Mouse (Mus musculus) neural tube, embryonic 14.5 days (tissue): ENCODE results near the gene Nt5c3. TPM values are rescaled to one million over a fixed set of nuclear protein-coding genes. Genes with fewer than 3 reads are reported as not detected.
A peak's percentile ranks its signal among the peaks of the same experiment; 100 is the strongest.

Experiments used
- ATAC-seq: fragments of 200-750 bp; cut with Nextera tagmentation; 2 replicates; pipeline ENCODE4 v1.8.0; 2017; ENCODE audit warnings: low read depth, mild to moderate bottlenecking, moderate TSS enrichment, moderate library complexity
- H3K27ac ChIP-seq: fragments of 300-500 bp; sonication (generic); 2 replicates; pipeline ENCODE4 v1.5.1; 2014; ENCODE audit warnings: low read depth, mild to moderate bottlenecking, control low read depth, low read length, moderate library complexity, mixed read lengths
- H3K27me3 ChIP-seq: fragments of 300-500 bp; sonication (generic); 2 replicates; pipeline ENCODE4 v1.6.1; 2014; ENCODE audit warnings: low read length; ENCODE audit not compliant: control insufficient read depth, insufficient read depth
- H3K36me3 ChIP-seq: fragments of 300-500 bp; sonication (generic); 2 replicates; pipeline ENCODE4 v1.6.1; 2014; ENCODE audit warnings: low read length, mixed read lengths; ENCODE audit not compliant: control insufficient read depth, insufficient read depth
- H3K4me1 ChIP-seq: fragments of 300-500 bp; sonication (generic); 2 replicates; pipeline ENCODE4 v1.6.1; 2014; ENCODE audit warnings: low read length; ENCODE audit not compliant: control insufficient read depth, insufficient read depth
- H3K4me2 ChIP-seq: fragments of 300-500 bp; sonication (generic); 2 replicates; pipeline ENCODE4 v1.6.1; 2014; ENCODE audit warnings: mild to moderate bottlenecking, low read depth, low read length, control low read depth
- H3K4me3 ChIP-seq: fragments of 300-500 bp; sonication (generic); 2 replicates; pipeline ENCODE4 v1.5.1; 2014; ENCODE audit warnings: low read depth, low read length, control low read depth, mixed read lengths
- H3K9ac ChIP-seq: fragments of 300-500 bp; sonication (generic); replicated peaks from 2 replicates; pipeline ENCODE4 v1.6.1; 2014; ENCODE audit warnings: low read depth, mild to moderate bottlenecking, control low read depth, low read length, mixed read lengths
- H3K9me3 ChIP-seq: fragments of 300-500 bp; sonication (generic); 2 replicates; pipeline ENCODE4 v1.6.1; 2016; ENCODE audit warnings: low read length; ENCODE audit not compliant: control insufficient read depth
- WGBS: fragments of 180-500 bp; shearing (Covaris S2); extraction: QIAGEN DNeasy Blood & Tissue Kit; methylation state at CpG from one replicate; pipeline ENCODE4 v1.1.7; 2014; 5-methylcytosine and 5-hydroxymethylcytosine counted together
- polyA plus RNA-seq: library from polyadenylated mRNA; unstranded; fragments of >200 nt; fragmentation: Nextera tagmentation; extraction: Ambion mirVana; gene quantifications from 2 replicates; pipeline ENCODE4 v1.2.1, GENCODE M21; 2014

Nt5c3 gene
- polyA plus RNA-seq: 169 and 180 TPM in 2 replicates

- H3K9ac ChIP-seq: peak within 1 kb of the TSS; percentile 72
- ATAC-seq: peak; percentile 98
- H3K4me1 ChIP-seq: peaks cover 10% of the 10 kb centered on the region; the same call in 1 of the 2 replicates
- H3K9me3 ChIP-seq: no peaks in the 10 kb centered on the region
- H3K4me2 ChIP-seq: peak within 1 kb of the TSS; percentile 61
- H3K27me3 ChIP-seq: no peaks in the 10 kb centered on the region
- peak within 1 kb of the TSS; percentile 80 for H3K27ac ChIP-seq
- H3K4me3 ChIP-seq: peak within 1 kb of the TSS; percentile 69
- no peaks in the 10 kb centered on the region for H3K36me3 ChIP-seq
- 3% methylated on average over 63 of the region's 64 CpGs for WGBS
Observed at GRCm38 (mm10) chr6:56923726-56924707, at the start of gene Nt5c3, which contains the start of gene Vmn1r4. Nt5c3 (minus strand) TSS chr6:56923932. Vmn1r4 (plus strand) TSS chr6:56924015.

GRCm38 (mm10) chr6:56969973-56970372, 46.2 kb upstream of the Nt5c3 start, which contains the start of gene Vmn1r5:
Vmn1r5 (plus strand) TSS chr6:56970273.
- ATAC-seq: no peak
- Histone ChIP-seq H3K9me3 (no peaks in the 10 kb centered on the region), H3K36me3 (no peaks in the 10 kb centered on the region), H3K27me3 (no peaks in the 10 kb centered on the region), H3K9ac (no peak within 1 kb of the TSS), H3K4me2 (no peak within 1 kb of the TSS), H3K4me1 (no peaks in the 10 kb centered on the region), H3K27ac (no peak within 1 kb of the TSS), H3K4me3 (no peak within 1 kb of the TSS)

GRCm38 (mm10) chr6:56956436-56956835, 32.7 kb upstream of the Nt5c3 start:
- H3K27ac ChIP-seq: no peak overlapping the region
- H3K9me3 ChIP-seq: no peaks in the 10 kb centered on the region
- WGBS: 83% methylated on average over 5 of the region's 5 CpGs
- H3K9ac ChIP-seq: no peak overlapping the region
- no peak overlapping the region for H3K4me2 ChIP-seq
- H3K4me3 ChIP-seq: no peak overlapping the region
- no peak for ATAC-seq
- no peaks in the 10 kb centered on the region for H3K36me3 ChIP-seq
- no peaks in the 10 kb centered on the region for H3K4me1 ChIP-seq
- no peaks in the 10 kb centered on the region for H3K27me3 ChIP-seq

GRCm38 (mm10) chr6:56934366-56934765, 10.6 kb upstream of the Nt5c3 start:
- Histone ChIP-seq H3K36me3 (no peaks in the 10 kb centered on the region), H3K4me3 (no peak overlapping the region), H3K4me2 (no peak overlapping the region), H3K4me1 (no peaks in the 10 kb centered on the region), H3K27ac (no peak overlapping the region), H3K9ac (no peak overlapping the region), H3K9me3 (no peaks in the 10 kb centered on the region), H3K27me3 (no peaks in the 10 kb centered on the region)
- ATAC-seq: no peak
- 87% methylated on average over 4 of the region's 4 CpGs for WGBS

GRCm38 (mm10) chr6:56932464-56932863, 8.7 kb upstream of the Nt5c3 start:
- Histone ChIP-seq H3K9ac (no peak overlapping the region), H3K4me1 (no peaks in the 10 kb centered on the region), H3K4me3 (no peak overlapping the region), H3K9me3 (no peaks in the 10 kb centered on the region), H3K27me3 (no peaks in the 10 kb centered on the region), H3K36me3 (no peaks in the 10 kb centered on the region), H3K27ac (no peak overlapping the region), H3K4me2 (no peak overlapping the region)
- WGBS: 75% methylated on average over 2 of the region's 2 CpGs
- ATAC-seq: no peak

GRCm38 (mm10) chr6:56931648-56932415, 8.1 kb upstream of the Nt5c3 start:
- H3K9ac ChIP-seq: no peak overlapping the region
- H3K36me3 ChIP-seq: no peaks in the 10 kb centered on the region
- no peaks in the 10 kb centered on the region for H3K27me3 ChIP-seq
- H3K9me3 ChIP-seq: no peaks in the 10 kb centered on the region
- WGBS: 81% methylated on average over 4 of the region's 4 CpGs
- ATAC-seq: no peak
- H3K4me1 ChIP-seq: no peaks in the 10 kb centered on the region
- H3K4me2 ChIP-seq: no peak overlapping the region
- H3K27ac ChIP-seq: no peak overlapping the region
- no peak overlapping the region for H3K4me3 ChIP-seq

GRCm38 (mm10) chr6:56923331-56923725, 404 bp downstream of the Nt5c3 start:
- Histone ChIP-seq H3K4me1 (peaks cover 10% of the 10 kb centered on the region; the same call in 1 of the 2 replicates), H3K27ac (peak overlapping the region; percentile 80), H3K9me3 (no peaks in the 10 kb centered on the region), H3K27me3 (no peaks in the 10 kb centered on the region), H3K4me3 (peak overlapping the region; percentile 69), H3K9ac (peak overlapping the region; percentile 72), H3K4me2 (peak overlapping the region; percentile 61), H3K36me3 (no peaks in the 10 kb centered on the region)
- ATAC-seq: no peak
- WGBS: under 1% methylated on average over 25 of the region's 25 CpGs

- H3K9ac ChIP-seq: no peak overlapping the region
- H3K9me3 ChIP-seq: no peaks in the 10 kb centered on the region
- whole genome bisulfite sequencing: 89% methylated on average over 12 of the region's 12 CpGs
- no peak overlapping the region for H3K4me2 ChIP-seq
- peaks cover 10% of the 10 kb centered on the region; the same call in 1 of the 2 replicates for H3K4me1 ChIP-seq
- no peak overlapping the region for H3K4me3 ChIP-seq
- ATAC-seq: no peak
- H3K27me3 ChIP-seq: no peaks in the 10 kb centered on the region
- H3K27ac ChIP-seq: no peak overlapping the region
- no peaks in the 10 kb centered on the region for H3K36me3 ChIP-seq
Observed at GRCm38 (mm10) chr6:56920222-56921092, 3.3 kb downstream of the Nt5c3 start.
